Mouse (Mus musculus) forebrain, embryonic 11.5 days (tissue): ENCODE data around the gene Cx3cl1. TPM values are rescaled to one million over a fixed set of nuclear protein-coding genes. Genes with fewer than 3 reads are reported as not detected.
A peak's percentile ranks its signal among the peaks of the same experiment; 100 is the strongest.

ENCODE experiments used
- ATAC-seq: fragments of 200-750 bp; cut with Nextera tagmentation; replicated peaks from 2 replicates; pipeline ENCODE4 v1.8.0; 2017; ENCODE audit warnings: moderate TSS enrichment; ENCODE audit not compliant: low FRiP score
- DNase-seq: peaks from one replicate; pipeline ENCODE4 v3.0.0-alpha.2; 2017; ENCODE audit warnings: low spot score
- H3K27ac ChIP-seq: fragments of 300-500 bp; sonication (generic); 2 replicates; pipeline ENCODE4 v1.5.1; 2014; ENCODE audit warnings: low read depth, low read length
- H3K27me3 ChIP-seq: fragments of 300-500 bp; sonication (generic); 2 replicates; pipeline ENCODE4 v1.6.1; 2014; ENCODE audit warnings: mild to moderate bottlenecking, low read length, mixed read lengths; ENCODE audit not compliant: control insufficient read depth, insufficient read depth
- H3K36me3 ChIP-seq: fragments of 300-500 bp; sonication (generic); 2 replicates; pipeline ENCODE4 v1.6.1; 2014; ENCODE audit warnings: mild to moderate bottlenecking, low read length, moderate library complexity, mixed read lengths; ENCODE audit not compliant: control insufficient read depth, insufficient read depth
- H3K4me1 ChIP-seq: fragments of 300-500 bp; sonication (generic); replicated peaks from 2 replicates; pipeline ENCODE4 v1.6.1; 2014; ENCODE audit warnings: low read length, mixed read lengths; ENCODE audit not compliant: control insufficient read depth, insufficient read depth
- H3K4me2 ChIP-seq: fragments of 300-500 bp; sonication (generic); 2 replicates; pipeline ENCODE4 v1.6.1; 2014; ENCODE audit warnings: low read depth, mild to moderate bottlenecking, low read length, moderate library complexity, mixed read lengths; ENCODE audit not compliant: severe bottlenecking
- H3K4me3 ChIP-seq: fragments of 300-500 bp; sonication (generic); 2 replicates; pipeline ENCODE4 v1.5.1; 2014; ENCODE audit warnings: low read depth, low read length
- H3K9ac ChIP-seq: fragments of 300-500 bp; sonication (generic); 2 replicates; pipeline ENCODE4 v1.6.1; 2014; ENCODE audit warnings: low read length
- H3K9me3 ChIP-seq: fragments of 300-500 bp; sonication (generic); 2 replicates; pipeline ENCODE4 v1.6.1; 2016; ENCODE audit warnings: low read length, mixed read lengths; ENCODE audit not compliant: control insufficient read depth
- WGBS: fragments of 180-500 bp; shearing (Covaris S2); extraction: QIAGEN DNeasy Blood & Tissue Kit; methylation state at CpG from one replicate; pipeline ENCODE4 v1.1.7; 2014; 5-methylcytosine and 5-hydroxymethylcytosine counted together
- polyA plus RNA-seq: library from polyadenylated mRNA; unstranded; fragments of >200 nt; fragmentation: Nextera tagmentation; extraction: Ambion mirVana; gene quantifications from 2 replicates; pipeline ENCODE4 v1.2.1, GENCODE M21; 2014

The Cx3cl1 gene
- polyA plus RNA-seq, 1 experiment from 2014 or later, result 9.4 TPM

GRCm38 (mm10) chr8:94754006-94754405, 17.8 kb upstream of the Cx3cl1 start:
- DNase-seq, result no peak
- Histone ChIP-seq H3K4me3 (no peak overlapping the region), H3K36me3 (no peaks in the 10 kb centered on the region), H3K4me1 (no peaks in the 10 kb centered on the region), H3K9me3 (no peaks in the 10 kb centered on the region), H3K27me3 (no peaks in the 10 kb centered on the region), H3K9ac (no peak overlapping the region), H3K4me2 (no peak overlapping the region), H3K27ac (no peak overlapping the region)
- 89% methylated on average over 2 of the region's 2 CpGs for WGBS
- ATAC-seq, result no peak

GRCm38 (mm10) chr8:94754486-94754885, 17.3 kb upstream of the Cx3cl1 start:
- H3K4me2 ChIP-seq, result no peak overlapping the region
- H3K4me3 ChIP-seq, result no peak overlapping the region
- H3K27ac ChIP-seq, result no peak overlapping the region
- H3K27me3 ChIP-seq, result no peaks in the 10 kb centered on the region
- H3K9me3 ChIP-seq, result no peaks in the 10 kb centered on the region
- H3K9ac ChIP-seq, result no peak overlapping the region
- no peaks in the 10 kb centered on the region for H3K36me3 ChIP-seq
- no peaks in the 10 kb centered on the region for H3K4me1 ChIP-seq
- DNase-seq (no peak), ATAC-seq (no peak)
- 55% methylated on average over 2 of the region's 2 CpGs for WGBS

GRCm38 (mm10) chr8:94767035-94767434, 4.8 kb upstream of the Cx3cl1 start:
- H3K4me2 ChIP-seq, result no peak overlapping the region
- no peak overlapping the region for H3K4me3 ChIP-seq
- no peaks in the 10 kb centered on the region for H3K9me3 ChIP-seq
- peaks cover 2% of the 10 kb centered on the region; the same call in 1 of the 2 replicates for H3K27me3 ChIP-seq
- WGBS, result 80% methylated on average over 9 of the region's 9 CpGs
- ATAC-seq (no peak), DNase-seq (no peak)
- no peak overlapping the region for H3K27ac ChIP-seq
- peaks cover 9% of the 10 kb centered on the region for H3K4me1 ChIP-seq
- no peak overlapping the region for H3K9ac ChIP-seq
- H3K36me3 ChIP-seq, result no peaks in the 10 kb centered on the region

GRCm38 (mm10) chr8:94770945-94771344, 864 bp upstream of the Cx3cl1 start:
- DNase-seq (no peak), ATAC-seq (no peak)
- Histone ChIP-seq H3K27ac (no peak overlapping the region), H3K9ac (no peak overlapping the region), H3K36me3 (no peaks in the 10 kb centered on the region), H3K27me3 (peaks cover 2% of the 10 kb centered on the region), H3K4me1 (peaks cover 24% of the 10 kb centered on the region), H3K9me3 (no peaks in the 10 kb centered on the region), H3K4me3 (no peak overlapping the region), H3K4me2 (no peak overlapping the region)
- 67% methylated on average over 6 of the region's 6 CpGs for WGBS

GRCm38 (mm10) chr8:94773048-94773447, 1.2 kb downstream of the Cx3cl1 start:
- 43% methylated on average over 6 of the region's 6 CpGs for WGBS
- H3K27me3 ChIP-seq, result peaks cover 2% of the 10 kb centered on the region
- peak overlapping the region; percentile 93 for H3K4me2 ChIP-seq
- H3K36me3 ChIP-seq, result no peaks in the 10 kb centered on the region
- H3K4me3 ChIP-seq, result peak overlapping the region; percentile 50
- H3K9me3 ChIP-seq, result no peaks in the 10 kb centered on the region
- H3K9ac ChIP-seq, result no peak overlapping the region; the same call in 1 of the 2 replicates
- no peak overlapping the region for H3K27ac ChIP-seq
- H3K4me1 ChIP-seq, result peaks cover 24% of the 10 kb centered on the region
- ATAC-seq, result no peak
- no peak for DNase-seq

- peaks cover 24% of the 10 kb centered on the region for H3K4me1 ChIP-seq
- no peak overlapping the region for H3K27ac ChIP-seq
- DNase-seq (no peak), ATAC-seq (peak; percentile 48; the same call in 1 of the 2 replicates)
- H3K4me2 ChIP-seq, result peak overlapping the region; percentile 29; the same call in 1 of the 2 replicates
- 13% methylated on average over 12 of the region's 12 CpGs for WGBS
- H3K9me3 ChIP-seq, result no peaks in the 10 kb centered on the region
- no peak overlapping the region; the same call in 1 of the 2 replicates for H3K4me3 ChIP-seq
- H3K27me3 ChIP-seq, result peaks cover 2% of the 10 kb centered on the region
- H3K36me3 ChIP-seq, result no peaks in the 10 kb centered on the region
- peak overlapping the region; percentile 20; the same call in 1 of the 2 replicates for H3K9ac ChIP-seq
These were observed 1.9 kb downstream of the Cx3cl1 start for GRCm38 (mm10) chr8:94773700-94774171.

GRCm38 (mm10) chr8:94774601-94775000, 2.8 kb downstream of the Cx3cl1 start:
- H3K9me3 ChIP-seq, result no peaks in the 10 kb centered on the region
- peaks cover 24% of the 10 kb centered on the region for H3K4me1 ChIP-seq
- ATAC-seq (no peak), DNase-seq (no peak)
- no peak overlapping the region for H3K4me2 ChIP-seq
- H3K27me3 ChIP-seq, result peaks cover 2% of the 10 kb centered on the region
- no peak overlapping the region for H3K9ac ChIP-seq
- 95% methylated on average over 1 of the region's 1 CpGs for WGBS
- no peak overlapping the region for H3K27ac ChIP-seq
- no peaks in the 10 kb centered on the region for H3K36me3 ChIP-seq
- no peak overlapping the region for H3K4me3 ChIP-seq

- WGBS, result 92% methylated on average over 2 of the region's 2 CpGs
- no peaks in the 10 kb centered on the region for H3K36me3 ChIP-seq
- H3K27ac ChIP-seq, result no peak overlapping the region
- no peak overlapping the region for H3K4me2 ChIP-seq
- H3K4me1 ChIP-seq, result peaks cover 21% of the 10 kb centered on the region
- H3K9ac ChIP-seq, result no peak overlapping the region
- no peak for ATAC-seq
- no peaks in the 10 kb centered on the region for H3K9me3 ChIP-seq
- no peak for DNase-seq
- H3K4me3 ChIP-seq, result no peak overlapping the region
- H3K27me3 ChIP-seq, result peaks cover under 1% of the 10 kb centered on the region
These were observed 4.5 kb downstream of the Cx3cl1 start for GRCm38 (mm10) chr8:94776346-94776745.

- H3K4me1 ChIP-seq, result peaks cover 10% of the 10 kb centered on the region
- H3K36me3 ChIP-seq, result no peaks in the 10 kb centered on the region
- no peak overlapping the region for H3K9ac ChIP-seq
- no peaks in the 10 kb centered on the region for H3K9me3 ChIP-seq
- H3K27ac ChIP-seq, result no peak overlapping the region
- 81% methylated on average over 10 of the region's 10 CpGs for WGBS
- DNase-seq, result no peak
- H3K4me3 ChIP-seq, result no peak overlapping the region
- no peaks in the 10 kb centered on the region; the same call in 1 of the 2 replicates for H3K27me3 ChIP-seq
- no peak for ATAC-seq
- no peak overlapping the region for H3K4me2 ChIP-seq
These were observed 6.2 kb downstream of the Cx3cl1 start for GRCm38 (mm10) chr8:94778036-94778435.
